Mouse (Mus musculus) CH12.LX (cell line): ENCODE measurements around the gene Gm28038. TPM values are rescaled to one million over a fixed set of nuclear protein-coding genes. Genes with fewer than 3 reads are reported as not detected.

ENCODE experiments used
- DNase-seq: peaks from one replicate; pipeline ENCODE4 v3.0.0-alpha.2; 2013; ENCODE audit errors: extremely low read depth
- H3K27ac ChIP-seq: 2 replicates; pipeline ENCODE4 v1.5.1; 2012; ENCODE audit warnings: low read depth, mild to moderate bottlenecking, control low read depth, moderate library complexity; ENCODE audit not compliant: insufficient read depth
- H3K27me3 ChIP-seq: replicated peaks from 2 replicates; pipeline ENCODE3; 2012; ENCODE audit warnings: inconsistent platforms
- H3K36me3 ChIP-seq, 2 experiments: replicated peaks in 1 of 2; 2 replicates each; pipeline versions ENCODE3 to v1.6.1; 2012; ENCODE audit warnings: inconsistent platforms in 1 of 2, low read length in 1 of 2, mild to moderate bottlenecking in 1 of 2, mixed read lengths in 1 of 2, moderate library complexity in 1 of 2; ENCODE audit not compliant: control insufficient read depth in 1 of 2, insufficient read depth in 1 of 2
- H3K4me1 ChIP-seq, 2 experiments: 2 replicates each; pipeline ENCODE4 v1.6.1; 2012; ENCODE audit warnings: inconsistent platforms in 1 of 2, moderate library complexity in 1 of 2; ENCODE audit not compliant: insufficient read depth in 2 of 2, control insufficient read depth in 1 of 2
- H3K4me2 ChIP-seq: 2 replicates; pipeline ENCODE4 v1.6.1; 2012; ENCODE audit warnings: low read depth, mild to moderate bottlenecking, control low read depth; ENCODE audit not compliant: poor library complexity, insufficient read depth, severe bottlenecking
- H3K4me3 ChIP-seq, 3 experiments: fragments of 150-350 bp in 1 of 3; sonication (generic) in 1 of 3; replicated peaks in 1 of 3; 2 replicates each; pipeline versions ENCODE3 to v1.5.1; 2011 to 2012; ENCODE audit warnings: low read depth in 2 of 3, low read length in 2 of 3, mild to moderate bottlenecking in 2 of 3, moderate library complexity in 2 of 3, control low read depth in 1 of 3, improper control_type of control experiment in 1 of 3, inconsistent platforms in 1 of 3, mixed read lengths in 1 of 3; ENCODE audit not compliant: poor library complexity in 1 of 3
- H3K79me2 ChIP-seq: replicated peaks from 2 replicates; pipeline ENCODE4 v1.6.1; 2012; ENCODE audit warnings: mild to moderate bottlenecking, moderate library complexity; ENCODE audit not compliant: control insufficient read depth, poor library complexity, insufficient read depth, severe bottlenecking; ENCODE audit errors: extremely low read depth
- H3K9ac ChIP-seq: 2 replicates; pipeline ENCODE4 v1.6.1; 2012; ENCODE audit warnings: low read depth, mild to moderate bottlenecking, control low read depth, moderate library complexity; ENCODE audit not compliant: insufficient read depth
- H3K9me3 ChIP-seq: replicated peaks from 2 replicates; pipeline ENCODE3; 2012; ENCODE audit warnings: low read length, inconsistent platforms, mixed read lengths
- GABPA ChIP-seq: IDR thresholded peaks from 2 replicates; pipeline ENCODE4 v1.6.1; 2012; ENCODE audit warnings: low read depth, low read length, improper control_type of control experiment, inconsistent platforms; ENCODE audit not compliant: insufficient replicate concordance
- HCFC1 ChIP-seq: IDR thresholded peaks from 2 replicates; pipeline ENCODE4 v1.6.1; 2012; ENCODE audit warnings: low read depth, mild to moderate bottlenecking, inconsistent platforms, low read length, improper control_type of control experiment
- JUND ChIP-seq: conservative IDR thresholded peaks from 2 replicates; pipeline ENCODE4 v1.6.1; 2011; ENCODE audit warnings: low read depth, low read length, improper control_type of control experiment
- KAT2A ChIP-seq: IDR thresholded peaks from 2 replicates; pipeline ENCODE4 v1.6.1; 2012; ENCODE audit warnings: low read length, improper control_type of control experiment, inconsistent platforms; ENCODE audit not compliant: insufficient replicate concordance
- MAZ ChIP-seq: IDR thresholded peaks from 2 replicates; pipeline ENCODE4 v1.6.1; 2012; ENCODE audit warnings: low read depth, mild to moderate bottlenecking, inconsistent platforms, low read length, improper control_type of control experiment, moderate library complexity
- POLR2A ChIP-seq: IDR thresholded peaks from 2 replicates; pipeline ENCODE4 v1.6.1; 2011; ENCODE audit warnings: low read depth, mild to moderate bottlenecking, improper control_type of control experiment, low read length
- POLR2AphosphoS2 ChIP-seq: IDR thresholded peaks from 2 replicates; pipeline ENCODE4 v1.6.1; 2011; ENCODE audit warnings: low read depth, low read length, improper control_type of control experiment
- RAD21 ChIP-seq: IDR thresholded peaks from 2 replicates; pipeline ENCODE4 v1.6.1; 2011; ENCODE audit warnings: low read depth, mild to moderate bottlenecking, low read length, improper control_type of control experiment, moderate library complexity
- USF1 ChIP-seq: IDR thresholded peaks from 2 replicates; pipeline ENCODE4 v1.6.1; 2014; ENCODE audit warnings: low read depth, mild to moderate bottlenecking, inconsistent platforms, low read length, improper control_type of control experiment
- dilution Hi-C: fragments of 300-500 bp; cut with MboI; formaldehyde crosslinking; loops from 2 replicates; pipeline ENCODE4 v1.14.3; 2020; ENCODE audit warnings: low sequenced_read_pairs; ENCODE audit not compliant: extremely low pct_unique_long_range_greater_than_20kb, extremely low pct_ligation_motif_present
- in situ Hi-C: fragments of 300-500 bp; cut with MboI; formaldehyde crosslinking; loops from 3 replicates; pipeline ENCODE4 v1.14.3; 2019; ENCODE audit warnings: low sequenced_read_pairs, low pct_ligation_motif_present, low pct_unique_long_range_greater_than_20kb, mixed read lengths
- polyA plus RNA-seq: library from polyadenylated mRNA; unstranded; fragments of >175 nt; gene quantifications from 2 replicates; pipeline ENCODE4 v1.2.1, GENCODE M21; 2012; ENCODE audit warnings: low read depth; ENCODE audit not compliant: insufficient read length
- total RNA-seq, 2 experiments: library from RNA; depleted of rRNA; stranded (reverse); fragments of 300-350 nt in 1 of 2; fragments of >200 nt in 1 of 2; gene quantifications; 2 replicates each; pipeline ENCODE4 v1.2.3; 2012 to 2014

The Gm28038 gene
- total and polyA plus RNA-seq, 3 experiments = not detected

- no peak for TF ChIP-seq JUND
- no peak for TF ChIP-seq MAZ
- Histone ChIP-seq H3K4me2 (no peak overlapping the region), H3K36me3 (peaks cover 68 to 99% of the 10 kb centered on the region in 2 experiments), H3K4me1 (no peaks in the 10 kb centered on the region), H3K27me3 (no peaks in the 10 kb centered on the region), H3K27ac (no peak overlapping the region), H3K79me2 (no peaks in the 10 kb centered on the region), H3K4me3 (no peak overlapping the region), H3K9ac (no peak overlapping the region), H3K9me3 (no peaks in the 10 kb centered on the region)
- dilution Hi-C loops = no loop called here
- no peak for DNase-seq
- in situ Hi-C loops = no loop called here
Observed at GRCm38 (mm10) chr2:30306087-30306486, 25.2 kb downstream of the Gm28038 start.

GRCm38 (mm10) chr2:30309351-30309750 is 28.5 kb downstream of the Gm28038 start:
- in situ Hi-C loops (no loop called here), dilution Hi-C loops (no loop called here)
- no peak for TF ChIP-seq GABPA
- TF ChIP-seq POLR2A = no peak
- no peak for TF ChIP-seq KAT2A
- H3K9me3 ChIP-seq = no peaks in the 10 kb centered on the region
- H3K79me2 ChIP-seq = no peaks in the 10 kb centered on the region
- no peak overlapping the region for H3K4me3 ChIP-seq
- no peak overlapping the region for H3K4me2 ChIP-seq
- H3K9ac ChIP-seq = no peak overlapping the region
- H3K27ac ChIP-seq = no peak overlapping the region
- H3K4me1 ChIP-seq = no peaks in the 10 kb centered on the region
- no peak for DNase-seq
- H3K27me3 ChIP-seq = no peaks in the 10 kb centered on the region
- peaks cover 75 to 95% of the 10 kb centered on the region in 2 experiments for H3K36me3 ChIP-seq

GRCm38 (mm10) chr2:30311481-30311880 is 30.6 kb downstream of the Gm28038 start:
- Histone ChIP-seq H3K36me3 (peaks cover 71 to 95% of the 10 kb centered on the region in 2 experiments), H3K27ac (no peak overlapping the region)
- in situ Hi-C loops = no loop called here
- no peak for TF ChIP-seq GABPA
- TF ChIP-seq POLR2AphosphoS2 = no peak
- no peak for TF ChIP-seq USF1
- no peak for TF ChIP-seq RAD21
- TF ChIP-seq HCFC1 = no peak
- TF ChIP-seq, all 38 proteins: peak for 0
- Histone ChIP-seq H3K4me1 (no peaks in the 10 kb centered on the region), H3K79me2 (no peaks in the 10 kb centered on the region), H3K27me3 (no peaks in the 10 kb centered on the region), H3K9ac (no peak overlapping the region), H3K4me2 (no peak overlapping the region), H3K9me3 (no peaks in the 10 kb centered on the region), H3K4me3 (no peak overlapping the region)
- no peak for DNase-seq
- dilution Hi-C loops = no loop called here
